Mouse (Mus musculus) intestine, postnatal 0 days (tissue): ENCODE data around the gene H2al2a. TPM values are rescaled to one million over a fixed set of nuclear protein-coding genes. Genes with fewer than 3 reads are reported as not detected.
"Not testable (repeated sequence)": the region's sequence is repeated elsewhere in the genome, so short reads cannot be mapped to it uniquely, and the experiment has no call there.

ENCODE experiments used
- ATAC-seq: fragments of 200-750 bp; cut with Nextera tagmentation; 2 replicates; pipeline ENCODE4 v1.8.0; 2017; ENCODE audit warnings: mild to moderate bottlenecking, moderate TSS enrichment, moderate library complexity
- H3K27ac ChIP-seq: fragments of 300-500 bp; sonication (generic); 2 replicates; pipeline ENCODE4 v1.5.1; 2014; ENCODE audit warnings: mild to moderate bottlenecking, low read depth, low read length, moderate library complexity
- H3K27me3 ChIP-seq: fragments of 300-500 bp; sonication (generic); replicated peaks from 2 replicates; pipeline ENCODE4 v1.6.1; 2014; ENCODE audit warnings: low read length, mixed read lengths; ENCODE audit not compliant: control insufficient read depth, insufficient read depth
- H3K36me3 ChIP-seq: fragments of 300-500 bp; sonication (generic); 2 replicates; pipeline ENCODE4 v1.6.1; 2014; ENCODE audit warnings: mild to moderate bottlenecking, moderate library complexity; ENCODE audit not compliant: control insufficient read depth, insufficient read depth
- H3K4me1 ChIP-seq: fragments of 300-500 bp; sonication (generic); replicated peaks from 2 replicates; pipeline ENCODE4 v1.6.1; 2014; ENCODE audit warnings: antibody characterized with exemption, low read length, mixed read lengths; ENCODE audit not compliant: control insufficient read depth, insufficient read depth
- H3K4me2 ChIP-seq: fragments of 300-500 bp; sonication (generic); replicated peaks from 2 replicates; pipeline ENCODE4 v1.6.1; 2014; ENCODE audit warnings: low read depth, mild to moderate bottlenecking, moderate library complexity
- H3K4me3 ChIP-seq: fragments of 300-500 bp; sonication (generic); 2 replicates; pipeline ENCODE4 v1.5.1; 2014; ENCODE audit warnings: low read depth, low read length
- H3K9ac ChIP-seq: fragments of 300-500 bp; sonication (generic); 2 replicates; pipeline ENCODE4 v1.6.1; 2014; ENCODE audit warnings: mild to moderate bottlenecking, low read depth, low read length
- H3K9me3 ChIP-seq: fragments of 300-500 bp; sonication (generic); 2 replicates; pipeline ENCODE4 v1.6.1; 2016; ENCODE audit warnings: mixed run types; ENCODE audit not compliant: control insufficient read depth
- CTCF ChIP-seq: sonication (generic); IDR thresholded peaks from 2 replicates; pipeline ENCODE4 v1.5.1; 2016; ENCODE audit warnings: low read depth, mild to moderate bottlenecking, control low read depth, antibody characterized with exemption, moderate library complexity
- WGBS: fragments of 180-500 bp; shearing (Covaris S2); extraction: QIAGEN DNeasy Blood & Tissue Kit; methylation state at CpG from one replicate; pipeline ENCODE4 v1.1.7; 2014; 5-methylcytosine and 5-hydroxymethylcytosine counted together
- polyA plus RNA-seq: library from polyadenylated mRNA; unstranded; fragments of >200 nt; fragmentation: Nextera tagmentation; extraction: Ambion mirVana; gene quantifications from 2 replicates; pipeline ENCODE4 v1.2.1, GENCODE M21; 2015

H2al2a gene
- polyA plus RNA-seq, 1 experiment from 2014 or later = not detected

GRCm38 (mm10) chr2:17972843-17973242 is 23.9 kb downstream of the H2al2a start:
- WGBS = 93% methylated on average over 2 of the region's 2 CpGs
- Histone ChIP-seq H3K9ac (no peak overlapping the region), H3K27ac (no peak overlapping the region), H3K4me3 (no peak overlapping the region), H3K4me2 (no peak overlapping the region), H3K4me1 (no peaks in the 10 kb centered on the region), H3K9me3 (no peaks in the 10 kb centered on the region), H3K27me3 (no peaks in the 10 kb centered on the region), H3K36me3 (no peaks in the 10 kb centered on the region)
- ATAC-seq = no peak
- no peak for TF ChIP-seq CTCF

DNA sequence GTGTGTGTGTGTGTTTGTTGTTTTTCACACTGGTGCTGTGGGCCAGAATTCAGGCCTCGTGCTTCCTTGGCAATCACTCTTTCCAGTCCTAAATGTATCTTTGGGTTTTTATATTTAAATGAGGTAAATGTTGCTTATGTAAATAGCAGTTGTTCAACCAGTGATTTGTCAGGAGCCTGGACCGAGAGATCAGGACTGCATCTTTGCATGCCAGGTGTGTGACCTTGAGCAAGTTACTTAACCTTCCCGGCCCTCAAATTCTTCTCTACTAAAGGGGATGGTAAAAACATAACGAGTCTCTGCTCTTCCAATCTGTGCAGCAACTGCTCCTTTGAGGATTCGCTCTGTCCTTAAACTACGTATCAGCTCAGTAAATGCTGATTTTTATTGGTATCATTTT is 25.4 kb downstream of the H2al2a start:
- H3K36me3 ChIP-seq = no peaks in the 10 kb centered on the region
- no peak for ATAC-seq
- no peaks in the 10 kb centered on the region for H3K27me3 ChIP-seq
- no peaks in the 10 kb centered on the region for H3K9me3 ChIP-seq
- no peaks in the 10 kb centered on the region for H3K4me1 ChIP-seq
- H3K4me3 ChIP-seq = no peak overlapping the region
- no peak overlapping the region for H3K27ac ChIP-seq
- WGBS = 75% methylated on average over 6 of the region's 6 CpGs
- no peak overlapping the region for H3K4me2 ChIP-seq
- no peak overlapping the region for H3K9ac ChIP-seq
- TF ChIP-seq CTCF = no peak

GRCm38 (mm10) chr2:17970662-17971061 is 26.1 kb downstream of the H2al2a start:
- Histone ChIP-seq H3K27ac (no peak overlapping the region), H3K36me3 (no peaks in the 10 kb centered on the region), H3K4me2 (no peak overlapping the region), H3K4me3 (no peak overlapping the region), H3K27me3 (no peaks in the 10 kb centered on the region), H3K9ac (no peak overlapping the region), H3K9me3 (no peaks in the 10 kb centered on the region), H3K4me1 (no peaks in the 10 kb centered on the region)
- 57% methylated on average over 1 of the region's 1 CpGs for WGBS
- no peak for ATAC-seq
- TF ChIP-seq CTCF = no peak

- H3K27ac ChIP-seq = no peak overlapping the region
- no peak overlapping the region for H3K4me2 ChIP-seq
- no peaks in the 10 kb centered on the region for H3K36me3 ChIP-seq
- H3K9ac ChIP-seq = no peak overlapping the region
- TF ChIP-seq CTCF = no peak
- H3K27me3 ChIP-seq = no peaks in the 10 kb centered on the region
- no peaks in the 10 kb centered on the region for H3K4me1 ChIP-seq
- H3K4me3 ChIP-seq = no peak overlapping the region
- H3K9me3 ChIP-seq = no peaks in the 10 kb centered on the region
- ATAC-seq = peak; percentile 43; the same call in 1 of the 2 replicates
Measured at GRCm38 (mm10) chr2:17970187-17970586, 26.6 kb downstream of the H2al2a start.

- no peaks in the 10 kb centered on the region for H3K27me3 ChIP-seq
- no peak overlapping the region for H3K4me3 ChIP-seq
- WGBS = 65% methylated on average over 2 of the region's 2 CpGs
- H3K4me2 ChIP-seq = no peak overlapping the region
- no peak for ATAC-seq
- H3K36me3 ChIP-seq = no peaks in the 10 kb centered on the region
- H3K4me1 ChIP-seq = no peaks in the 10 kb centered on the region
- no peaks in the 10 kb centered on the region for H3K9me3 ChIP-seq
- no peak overlapping the region for H3K27ac ChIP-seq
- TF ChIP-seq CTCF = no peak
- no peak overlapping the region for H3K9ac ChIP-seq
Measured at GRCm38 (mm10) chr2:17968571-17968970, 28.2 kb downstream of the H2al2a start.

DNA sequence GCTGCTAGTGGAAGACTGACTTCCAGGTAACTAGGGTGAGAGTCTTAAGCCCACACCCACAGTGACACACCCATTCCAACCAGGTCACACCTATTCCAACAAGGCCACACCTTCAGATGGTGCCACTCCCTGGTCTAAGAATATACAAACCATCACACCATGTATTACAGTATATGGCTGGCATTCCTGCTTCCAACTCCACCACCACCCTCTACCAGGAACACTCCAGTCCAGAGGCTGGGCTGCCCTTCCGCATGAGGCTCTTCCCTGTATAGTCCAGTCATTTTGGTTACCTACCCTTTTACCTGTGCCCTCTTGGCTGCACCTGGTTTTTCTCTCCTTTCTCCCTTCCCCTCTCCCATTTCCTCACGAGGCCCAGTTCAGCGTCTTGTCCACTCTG is 28.7 kb downstream of the H2al2a start:
- H3K9me3 ChIP-seq, H3K27me3 ChIP-seq, H3K9ac ChIP-seq, H3K4me1 ChIP-seq, H3K4me3 ChIP-seq, ATAC-seq, H3K4me2 ChIP-seq, H3K27ac ChIP-seq, H3K36me3 ChIP-seq: not testable (repeated sequence)
- WGBS = 63% methylated on average over 3 of the region's 3 CpGs

DNA sequence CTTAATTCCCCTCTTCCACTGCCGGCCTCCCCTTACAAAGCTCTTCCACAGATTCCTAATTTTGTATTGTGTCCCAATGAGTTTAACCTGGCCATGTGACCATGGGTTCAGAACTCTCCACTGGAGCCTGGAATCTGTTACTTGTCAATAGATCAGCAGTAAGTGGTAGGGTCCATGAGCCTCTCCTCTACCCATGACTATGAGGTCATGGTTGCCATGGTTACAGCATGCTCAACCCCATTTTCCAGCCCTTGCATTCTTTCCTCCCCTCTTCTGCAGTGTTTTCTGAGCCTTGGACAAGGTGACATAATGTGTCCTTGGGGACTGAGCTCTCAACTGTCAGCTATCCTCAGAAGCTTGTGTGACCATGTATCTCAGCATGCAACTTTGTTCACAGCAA is 37.3 kb downstream of the H2al2a start:
- Histone ChIP-seq H3K4me1 (no peaks in the 10 kb centered on the region), H3K4me2 (no peak overlapping the region), H3K27me3 (no peaks in the 10 kb centered on the region), H3K4me3 (no peak overlapping the region), H3K27ac (no peak overlapping the region), H3K9ac (no peak overlapping the region), H3K36me3 (no peaks in the 10 kb centered on the region), H3K9me3 (no peaks in the 10 kb centered on the region)
- WGBS = 92% methylated on average over 1 of the region's 1 CpGs
- TF ChIP-seq CTCF = no peak
- ATAC-seq = no peak
